Mouse (Mus musculus): ENCODE measurements around the gene Ece1. TPM values are rescaled to one million over a fixed set of nuclear protein-coding genes. Genes with fewer than 3 reads are reported as not detected.

The Ece1 gene
- total and polyA plus RNA-seq, 3 experiments = 27.3 to 120 (median 102) TPM

DNA sequence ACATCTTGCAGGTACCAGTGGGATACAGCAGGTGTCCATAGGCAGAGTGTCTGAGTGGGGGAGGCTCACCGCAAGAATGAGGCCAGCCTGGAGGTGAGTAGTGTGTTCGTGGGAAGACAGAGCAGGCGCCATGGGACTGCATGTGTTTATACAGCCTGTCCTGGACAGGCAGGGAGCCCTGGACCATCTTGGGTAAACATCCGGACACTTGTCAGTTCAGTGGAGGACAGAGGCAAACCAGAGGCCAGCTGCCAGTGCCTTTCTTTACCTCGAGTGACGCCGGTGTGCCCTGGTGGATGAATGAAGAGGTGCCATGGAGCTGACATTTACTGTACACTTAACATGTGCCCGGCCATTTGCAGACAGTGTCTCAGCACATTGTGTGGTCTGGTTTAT lies 26.0 kb downstream of the Ece1 start:
- no peak for TF ChIP-seq CTCF (IDR thresholded peaks at IDR 0.05)
- Histone ChIP-seq H3K36me3 (ENCODE audit: control insufficient read depth, insufficient read depth, low read length) (no peaks in the 10 kb centered on the region), H3K27ac (peak overlapping the region; percentile 41; the same call in 1 of the 2 replicates), H3K4me3 (no peak overlapping the region), H3K9ac (ENCODE audit: low read depth, low read length) (no peak overlapping the region), H3K79me2 (replicated peaks; ENCODE audit: control insufficient read depth, insufficient read depth, low read length) (no peaks in the 10 kb centered on the region), H3K27me3 (ENCODE audit: control insufficient read depth, insufficient read depth, low read length) (no peaks in the 10 kb centered on the region), H3K4me1 (ENCODE audit: control insufficient read depth, insufficient read depth, low read length) (peaks cover 9% of the 10 kb centered on the region)
- 50% methylated on average over 8 of the region's 8 CpGs for WGBS
- DNase-seq = peak in 1 of 2 experiments; percentile 47
- intact Hi-C loops (cut with DNase I) = no loop called here

DNA sequence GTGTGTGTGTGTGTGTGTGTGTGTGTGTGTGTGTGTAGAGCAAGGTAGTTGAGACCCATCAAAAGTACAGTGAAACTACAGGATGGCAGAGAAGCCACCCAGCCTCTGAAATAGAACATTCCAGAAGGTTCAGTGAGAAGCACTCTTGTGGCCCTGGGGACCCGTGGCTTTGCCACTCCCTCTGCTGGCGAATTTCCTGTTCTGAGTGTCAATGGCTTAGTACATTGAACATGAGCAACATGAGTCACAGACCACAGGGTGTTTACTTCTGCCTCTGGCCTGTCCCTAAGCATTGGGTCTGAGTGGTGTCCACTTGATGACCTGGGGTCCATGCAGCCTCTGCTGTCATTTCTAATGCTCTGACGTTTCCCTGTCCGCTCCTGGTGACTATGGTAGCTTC lies 28.6 kb downstream of the Ece1 start:
- Histone ChIP-seq H3K4me3 (no peak overlapping the region), H3K79me2 (replicated peaks; ENCODE audit: control insufficient read depth, insufficient read depth, low read length) (no peaks in the 10 kb centered on the region), H3K27ac (no peak overlapping the region; the same call in 1 of the 2 replicates), H3K36me3 (ENCODE audit: control insufficient read depth, insufficient read depth, low read length) (no peaks in the 10 kb centered on the region), H3K4me1 (ENCODE audit: control insufficient read depth, insufficient read depth, low read length) (peaks cover 9% of the 10 kb centered on the region), H3K9ac (ENCODE audit: low read depth, low read length) (no peak overlapping the region), H3K27me3 (ENCODE audit: control insufficient read depth, insufficient read depth, low read length) (no peaks in the 10 kb centered on the region)
- intact Hi-C loops (cut with DNase I) = no loop called here
- peak; percentile 64 to 76 for DNase-seq
- TF ChIP-seq EP300 (IDR thresholded peaks at IDR 0.05; ENCODE audit: insufficient read depth, low read depth, low read length) (peak; percentile 59; the same call in 1 of the 2 replicates), POLR2A (IDR thresholded peaks at IDR 0.05; ENCODE audit: insufficient read depth, low read depth, low read length) (no peak), CTCF (IDR thresholded peaks at IDR 0.05) (peak; percentile 55)
- WGBS = 33% methylated on average over 4 of the region's 4 CpGs

DNA sequence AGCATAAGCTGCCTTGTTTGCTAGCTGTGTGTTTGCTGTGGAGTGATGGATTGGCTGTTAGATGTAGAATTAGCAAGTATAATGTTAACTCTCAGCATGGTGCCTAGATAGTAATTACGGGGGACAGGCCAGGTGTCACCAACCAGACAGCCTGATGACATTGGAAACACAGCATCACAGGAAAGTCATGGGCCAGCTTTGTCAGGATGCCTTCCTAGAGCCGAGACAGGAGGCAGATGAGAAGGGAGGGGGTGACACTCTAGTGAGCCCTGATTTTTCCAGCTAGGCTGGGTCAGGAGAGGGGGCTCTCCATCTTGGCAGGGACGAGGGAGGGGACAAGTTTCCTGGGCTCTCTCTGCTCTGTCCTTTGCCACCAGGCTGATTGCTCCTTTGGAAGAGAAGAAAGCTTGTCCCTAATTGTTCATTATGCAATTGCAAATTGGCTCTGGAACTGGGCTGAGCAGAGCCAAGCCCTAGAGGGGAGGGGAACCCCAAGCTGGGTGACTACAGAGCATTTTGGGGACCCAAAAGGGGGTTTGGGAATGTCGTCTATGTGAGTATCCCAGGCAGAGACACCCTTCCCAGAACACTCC lies 29.6 kb downstream of the Ece1 start:
- no peaks in the 10 kb centered on the region for H3K79me2 ChIP-seq (replicated peaks; ENCODE audit: control insufficient read depth, insufficient read depth, low read length)
- intact Hi-C loops (cut with DNase I) = no loop called here
- H3K36me3 ChIP-seq (ENCODE audit: control insufficient read depth, insufficient read depth, low read length) = no peaks in the 10 kb centered on the region
- peak in 1 of 2 experiments; percentile 45 for DNase-seq
- H3K4me1 ChIP-seq (ENCODE audit: control insufficient read depth, insufficient read depth, low read length) = peaks cover 9% of the 10 kb centered on the region
- H3K9ac ChIP-seq (ENCODE audit: low read depth, low read length) = no peak overlapping the region
- 50% methylated on average over 4 of the region's 4 CpGs for WGBS
- H3K4me3 ChIP-seq = no peak overlapping the region
- TF ChIP-seq CTCF (IDR thresholded peaks at IDR 0.05) (no peak), EP300 (IDR thresholded peaks at IDR 0.05; ENCODE audit: insufficient read depth, low read depth, low read length) (no peak), POLR2A (IDR thresholded peaks at IDR 0.05; ENCODE audit: insufficient read depth, low read depth, low read length) (no peak)
- no peaks in the 10 kb centered on the region for H3K27me3 ChIP-seq (ENCODE audit: control insufficient read depth, insufficient read depth, low read length)
- H3K27ac ChIP-seq = peak overlapping the region; percentile 10; the same call in 1 of the 2 replicates

DNA sequence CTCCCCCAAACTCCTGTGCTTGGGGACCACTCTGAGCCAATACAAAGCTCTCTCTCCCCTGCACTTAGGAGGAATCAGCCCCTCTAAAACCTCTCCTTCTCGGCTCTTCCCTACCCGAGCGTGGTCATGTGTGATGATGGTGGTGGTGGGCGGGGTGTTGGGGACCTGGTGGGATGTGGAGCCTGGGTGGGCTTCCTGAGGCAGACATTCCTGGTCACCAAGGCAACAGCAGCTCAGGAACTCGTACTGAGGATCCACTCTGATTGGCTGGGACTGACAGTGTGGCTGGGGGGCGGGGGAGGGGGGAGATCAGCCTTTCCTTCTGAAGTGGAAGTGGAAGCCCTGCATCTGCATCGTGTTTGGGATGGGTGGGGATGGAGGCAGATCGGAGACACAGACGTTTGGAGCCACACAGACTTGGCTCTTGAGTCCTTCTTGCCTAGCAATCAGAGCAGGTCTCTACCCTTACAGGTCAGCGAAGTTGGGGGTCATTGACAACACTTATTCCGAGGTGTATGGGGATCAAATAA lies 30.7 kb downstream of the Ece1 start:
- Histone ChIP-seq H3K27ac (no peak overlapping the region), H3K9ac (ENCODE audit: low read depth, low read length) (no peak overlapping the region), H3K27me3 (ENCODE audit: control insufficient read depth, insufficient read depth, low read length) (no peaks in the 10 kb centered on the region), H3K36me3 (ENCODE audit: control insufficient read depth, insufficient read depth, low read length) (no peaks in the 10 kb centered on the region), H3K4me3 (no peak overlapping the region), H3K79me2 (replicated peaks; ENCODE audit: control insufficient read depth, insufficient read depth, low read length) (no peaks in the 10 kb centered on the region), H3K4me1 (ENCODE audit: control insufficient read depth, insufficient read depth, low read length) (peaks cover 9% of the 10 kb centered on the region)
- DNase-seq = no peak
- TF ChIP-seq POLR2A (IDR thresholded peaks at IDR 0.05; ENCODE audit: insufficient read depth, low read depth, low read length) (no peak), CTCF (IDR thresholded peaks at IDR 0.05) (no peak), EP300 (IDR thresholded peaks at IDR 0.05; ENCODE audit: insufficient read depth, low read depth, low read length) (no peak)
- intact Hi-C loops (cut with DNase I) = no loop called here
- WGBS = 50% methylated on average over 11 of the region's 11 CpGs

DNA sequence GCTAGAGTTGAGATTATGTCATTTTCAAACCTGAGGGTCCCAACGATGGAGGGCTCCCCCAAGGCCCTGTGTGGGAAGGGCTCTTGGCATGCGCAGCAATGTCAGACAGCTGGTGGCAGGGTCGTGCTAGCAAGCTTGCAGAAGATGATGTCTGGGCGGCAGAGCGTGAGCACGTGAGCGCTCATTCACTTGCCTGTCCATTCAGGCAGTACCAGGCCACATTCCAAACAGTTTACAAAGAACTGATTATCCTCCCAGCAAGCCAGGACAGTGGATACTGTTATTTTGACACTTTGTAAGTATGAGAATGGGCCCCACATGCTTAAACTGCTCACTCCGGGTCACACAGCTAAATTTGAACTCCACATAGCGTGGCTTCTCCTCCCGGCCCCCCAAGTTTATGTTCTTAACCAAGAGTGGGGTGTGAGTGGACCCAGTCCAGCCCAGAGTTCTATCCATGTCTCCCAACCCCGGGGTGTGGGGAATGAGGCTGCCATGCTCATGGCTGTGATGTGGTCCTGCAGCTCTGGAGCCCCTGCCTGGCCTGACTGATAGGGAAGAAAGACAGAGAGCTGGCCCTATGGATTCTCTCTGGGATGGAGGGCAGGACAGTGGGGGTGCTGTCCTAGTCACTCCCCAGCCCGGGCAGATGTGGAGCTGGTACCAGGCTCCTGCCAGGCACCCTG lies 34.7 kb downstream of the Ece1 start:
- TF ChIP-seq POLR2A (IDR thresholded peaks at IDR 0.05; ENCODE audit: insufficient read depth, low read depth, low read length) (no peak), CTCF (IDR thresholded peaks at IDR 0.05) (no peak), EP300 (IDR thresholded peaks at IDR 0.05; ENCODE audit: insufficient read depth, low read depth, low read length) (no peak)
- H3K79me2 ChIP-seq (replicated peaks; ENCODE audit: control insufficient read depth, insufficient read depth, low read length) = no peaks in the 10 kb centered on the region
- 38% methylated on average over 12 of the region's 12 CpGs for WGBS
- intact Hi-C loops (cut with DNase I) = loop anchor here (2.0 to 5.0 kb wide), 2 partner anchors 34 to 46 kb away; no protein-coding TSS in a partner anchor
- no peak for DNase-seq
- H3K27ac ChIP-seq = peak overlapping the region; percentile 33; the same call in 1 of the 2 replicates
- H3K9ac ChIP-seq (ENCODE audit: low read depth, low read length) = no peak overlapping the region
- H3K27me3 ChIP-seq (ENCODE audit: control insufficient read depth, insufficient read depth, low read length) = no peaks in the 10 kb centered on the region
- 0 out of 2 replicates have a peak, but pooled peaks cover 1% of the 10 kb centered on the region for H3K4me1 ChIP-seq (ENCODE audit: control insufficient read depth, insufficient read depth, low read length)
- no peak overlapping the region for H3K4me3 ChIP-seq
- no peaks in the 10 kb centered on the region for H3K36me3 ChIP-seq (ENCODE audit: control insufficient read depth, insufficient read depth, low read length)

DNA sequence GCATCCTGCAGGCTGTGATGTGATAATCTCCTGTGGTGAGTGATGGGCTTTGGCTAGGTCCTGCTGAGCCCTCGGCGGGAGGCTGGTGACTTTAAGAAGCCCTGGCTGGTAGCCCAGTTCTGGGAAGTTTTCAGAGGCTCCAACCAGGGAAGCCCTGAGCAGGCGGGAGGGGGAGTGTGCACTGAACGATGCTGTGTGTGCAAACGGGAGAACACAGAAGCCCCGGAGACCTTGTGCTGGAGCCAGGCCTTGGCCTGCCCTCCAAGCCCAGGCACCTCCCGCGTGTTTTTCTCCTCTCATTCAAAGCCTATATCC lies 35.2 kb downstream of the Ece1 start:
- intact Hi-C loops (cut with DNase I) = loop anchor here (2.0 to 5.0 kb wide), 2 partner anchors 34 to 45 kb away; no protein-coding TSS in a partner anchor
- no peak overlapping the region for H3K4me3 ChIP-seq
- H3K9ac ChIP-seq (ENCODE audit: low read depth, low read length) = no peak overlapping the region
- WGBS = 11% methylated on average over 8 of the region's 8 CpGs
- no peaks in the 10 kb centered on the region for H3K27me3 ChIP-seq (ENCODE audit: control insufficient read depth, insufficient read depth, low read length)
- 0 out of 2 replicates have a peak, but pooled peaks cover 1% of the 10 kb centered on the region for H3K4me1 ChIP-seq (ENCODE audit: control insufficient read depth, insufficient read depth, low read length)
- H3K79me2 ChIP-seq (replicated peaks; ENCODE audit: control insufficient read depth, insufficient read depth, low read length) = no peaks in the 10 kb centered on the region
- peak; percentile 78 to 85 for DNase-seq
- no peak for TF ChIP-seq EP300 (IDR thresholded peaks at IDR 0.05; ENCODE audit: insufficient read depth, low read depth, low read length)
- TF ChIP-seq POLR2A (IDR thresholded peaks at IDR 0.05; ENCODE audit: insufficient read depth, low read depth, low read length) = no peak
- no peak for TF ChIP-seq CTCF (IDR thresholded peaks at IDR 0.05)
- H3K27ac ChIP-seq = peak overlapping the region; percentile 33; the same call in 1 of the 2 replicates
- H3K36me3 ChIP-seq (ENCODE audit: control insufficient read depth, insufficient read depth, low read length) = no peaks in the 10 kb centered on the region
